Mouse (Mus musculus) olfactory bulb, adult 2 months (tissue): ENCODE results near the gene Bicdl1.

Source experiments
- CTCF ChIP-seq: fragments of 200-500 bp; IDR thresholded peaks from 2 replicates; pipeline ENCODE4 v1.5.1; 2012; ENCODE audit warnings: low read depth, mild to moderate bottlenecking, low read length, moderate library complexity; ENCODE audit not compliant: insufficient read depth
- POLR2A ChIP-seq: fragments of 200-500 bp; IDR thresholded peaks from 2 replicates; pipeline ENCODE4 v1.6.1; 2012; ENCODE audit warnings: mild to moderate bottlenecking, low read depth, low read length, moderate library complexity; ENCODE audit not compliant: insufficient read depth

DNA sequence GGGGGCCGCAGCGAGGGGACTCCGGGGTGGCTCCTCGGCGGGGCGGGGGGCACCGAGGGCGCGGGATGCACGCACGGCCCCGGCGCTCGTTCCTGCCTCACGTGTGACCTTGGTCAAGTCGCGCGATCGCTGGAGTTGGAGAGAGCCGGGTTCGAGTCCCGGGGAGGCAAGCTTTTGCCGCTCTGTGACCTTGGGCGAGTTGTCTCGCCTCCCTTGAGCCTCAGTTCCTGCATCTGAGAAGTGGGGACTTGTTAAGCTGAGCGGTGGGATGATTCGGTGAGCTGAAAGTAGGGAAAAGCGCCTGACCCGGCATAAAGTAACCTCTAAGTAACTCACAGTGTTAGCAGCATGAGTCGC lies 99.1 kb downstream of the Bicdl1 start:
- no peak for TF ChIP-seq CTCF
- no peak for TF ChIP-seq POLR2A
